Mouse (Mus musculus) gastrocnemius, postnatal 4 days (tissue): ENCODE measurements at regions not wholly inside any gene's neighbourhood (a gene's known extent, or its start where the extent isn't known, plus 50 kb on each side); places are given as distances from the start of the nearest gene placed in this dataset.

Experiments
- DNase-seq, 2 experiments: peaks; one replicate each; pipeline ENCODE4 v3.0.0; 2021 to 2022; ENCODE audit warnings: low spot score in 2 of 2, mixed read lengths in 2 of 2

DNA sequence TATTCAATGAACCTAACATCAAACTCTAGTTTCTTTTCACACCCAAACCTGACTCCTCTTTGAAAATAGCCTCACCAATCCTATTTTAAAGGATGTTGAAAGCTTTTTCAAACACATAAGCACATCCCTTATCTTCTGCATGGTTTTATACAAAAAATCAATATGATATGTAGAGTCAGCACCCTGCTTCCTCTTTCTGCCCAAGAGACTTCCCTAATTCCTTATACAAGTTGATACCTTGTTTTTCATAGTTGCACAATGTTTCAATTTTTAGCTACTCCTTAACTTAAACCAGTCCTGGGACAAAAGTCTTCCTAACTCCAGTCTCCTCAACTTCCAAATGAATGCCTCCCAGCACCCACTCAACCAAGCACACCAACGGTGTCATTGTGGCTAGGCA, 266.1 kb upstream of the Dynlrb2 start:
- no peak for DNase-seq

DNA sequence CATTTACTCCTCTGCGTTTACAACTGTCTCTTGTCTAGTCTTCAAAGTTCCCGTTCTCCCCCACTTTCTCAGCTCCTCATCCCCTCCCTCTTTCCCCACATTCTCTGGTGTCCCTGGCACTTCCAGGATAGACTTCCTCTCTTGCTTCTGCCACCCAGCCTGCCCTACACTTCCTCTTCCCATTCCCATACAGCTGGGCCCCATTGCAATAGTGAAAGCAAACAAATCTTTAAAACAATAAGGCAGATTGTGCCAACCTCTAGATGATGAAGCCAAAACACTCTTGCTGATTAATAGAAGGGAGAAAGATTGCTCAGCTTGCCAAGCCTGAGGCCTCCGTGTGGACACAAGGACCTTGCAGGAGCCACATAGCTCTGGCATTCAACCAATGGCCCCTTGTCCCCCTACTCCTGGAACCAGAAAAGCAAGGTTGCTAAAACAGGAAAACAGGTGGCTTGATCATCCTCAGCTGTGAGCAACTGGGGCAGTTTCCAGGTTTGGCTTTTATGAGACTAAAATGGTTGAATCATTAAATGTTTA, 267.1 kb upstream of the Dynlrb2 start:
- no peak for DNase-seq

DNA sequence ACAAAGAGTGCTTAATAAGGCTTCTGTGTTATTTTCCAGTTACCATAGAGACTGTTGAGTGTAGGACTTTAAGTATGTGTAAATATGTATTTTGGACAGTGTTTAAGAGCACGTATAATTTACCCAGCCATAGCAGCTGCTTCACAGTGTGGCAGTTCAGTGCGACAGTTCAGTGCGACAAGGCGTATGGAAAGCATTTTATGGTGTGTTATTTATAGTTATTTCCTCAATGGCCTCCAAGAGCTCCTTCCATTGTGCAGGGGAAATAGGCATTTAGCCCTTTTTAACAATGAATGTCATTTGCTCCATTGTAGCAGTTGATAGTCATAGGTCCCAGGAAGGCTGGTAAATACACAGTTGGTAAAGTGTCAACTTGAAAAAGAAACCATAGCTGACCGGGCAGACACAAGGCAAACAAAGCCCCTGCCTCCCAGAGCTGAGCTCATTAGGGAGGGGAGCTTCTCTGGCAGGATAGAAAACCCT, 275.1 kb upstream of the Dynlrb2 start:
- no peak for DNase-seq

DNA sequence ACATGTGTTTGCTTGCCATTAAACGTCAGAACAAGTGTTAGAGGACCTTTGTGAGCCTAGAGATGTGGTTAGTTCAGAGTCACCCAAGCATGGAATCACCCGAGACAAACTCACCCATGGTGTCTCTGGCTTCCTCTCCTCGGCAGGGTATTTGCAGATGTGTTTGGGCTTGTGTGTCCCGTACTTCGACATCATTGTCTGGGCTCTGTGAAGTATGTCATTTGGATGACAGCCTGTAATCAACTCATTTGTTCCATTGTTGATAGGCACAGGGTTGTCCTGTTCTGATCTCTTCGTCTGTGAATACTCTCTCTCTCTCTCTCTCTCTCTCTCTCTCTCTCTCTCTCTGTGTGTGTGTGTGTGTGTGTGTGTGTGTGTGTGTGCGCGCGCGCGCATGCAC, 277.8 kb upstream of the Dynlrb2 start:
- DNase-seq = no peak

DNA sequence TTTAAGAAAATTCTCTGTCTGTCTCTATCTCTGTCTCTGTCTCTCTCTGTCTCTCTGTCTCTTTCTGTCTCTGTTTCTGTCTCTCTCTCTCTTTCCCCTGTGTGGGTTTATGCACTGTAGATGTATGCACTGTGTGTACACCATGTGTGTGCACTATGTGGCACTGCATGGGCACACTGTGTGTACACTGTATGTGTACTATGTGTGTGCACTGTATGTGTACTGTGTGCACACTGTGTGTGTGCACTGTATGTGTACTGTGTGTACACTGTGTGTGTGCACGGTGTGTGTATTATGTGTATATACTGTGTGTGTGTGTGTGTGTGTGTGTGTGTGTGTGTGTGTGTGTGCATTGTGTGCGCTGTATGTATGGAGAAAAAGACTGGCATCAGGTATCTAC, 281.5 kb upstream of the Dynlrb2 start:
- no peak for DNase-seq

DNA sequence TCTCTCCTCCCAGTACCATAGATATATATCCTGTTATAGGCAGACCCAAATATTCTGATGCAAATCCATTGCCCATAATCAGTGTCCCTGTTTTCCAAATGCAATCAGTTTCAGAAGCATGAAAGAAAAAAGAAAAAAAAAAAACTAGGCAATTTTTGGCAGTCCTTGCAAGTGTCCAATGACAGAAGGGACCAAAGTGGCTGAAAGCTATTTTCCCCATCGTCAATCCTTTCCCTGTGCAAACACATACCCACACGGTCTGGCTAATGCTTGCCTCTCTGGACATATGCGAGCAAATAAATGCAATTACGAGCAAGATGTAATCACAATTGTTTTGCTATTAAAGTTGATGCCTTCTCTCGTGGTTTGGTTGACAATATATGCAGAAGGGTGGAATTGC, 288.9 kb upstream of the Dynlrb2 start:
- DNase-seq = no peak

DNA sequence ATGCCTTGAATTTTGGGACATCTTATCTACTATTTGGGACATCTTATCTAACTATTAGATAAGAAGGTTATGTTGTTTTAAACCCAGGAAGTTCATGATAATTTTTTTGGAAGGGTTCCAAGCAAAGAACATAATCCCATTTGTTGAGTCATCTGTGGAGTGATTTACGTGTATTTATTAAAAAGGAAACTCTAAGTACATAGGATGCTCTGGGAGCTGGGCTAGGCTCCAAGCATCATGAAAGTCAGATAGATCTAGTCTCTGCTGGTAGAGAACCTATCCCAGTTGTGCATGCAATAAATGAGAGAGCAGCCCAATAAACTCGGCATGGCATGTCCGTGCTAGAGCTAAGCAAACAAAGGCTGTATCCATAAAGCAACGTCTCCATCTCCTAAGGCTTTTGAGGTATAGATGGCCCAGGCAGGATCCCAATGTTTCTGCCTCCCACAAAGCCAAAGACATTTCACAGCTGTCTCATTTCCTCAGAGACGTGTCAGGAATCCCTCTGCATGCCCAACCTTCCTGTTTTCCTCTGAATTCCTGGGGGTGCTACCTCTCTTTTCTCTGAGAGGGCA, 289.4 kb upstream of the Dynlrb2 start:
- DNase-seq = no peak

DNA sequence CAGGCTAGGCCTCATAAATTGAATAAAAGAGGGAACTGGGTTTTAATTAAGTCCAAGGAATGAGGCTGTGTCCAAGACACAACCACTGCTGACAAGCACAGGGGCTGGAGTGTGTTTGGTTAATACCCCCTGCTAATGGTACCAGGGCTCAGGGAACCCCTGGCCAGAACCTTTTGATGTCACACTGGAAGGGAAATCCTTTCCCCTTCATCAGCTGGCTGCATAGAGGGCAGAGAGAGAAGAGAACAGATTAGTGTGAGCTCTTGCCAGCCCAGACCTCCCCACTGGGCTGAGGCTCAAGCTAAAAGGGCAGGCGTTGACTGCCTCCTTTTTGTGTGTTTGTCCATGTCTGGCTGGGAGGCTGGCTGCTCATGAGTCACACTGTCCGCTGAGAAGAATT, 301.1 kb upstream of the Dynlrb2 start:
- DNase-seq = no peak

DNA sequence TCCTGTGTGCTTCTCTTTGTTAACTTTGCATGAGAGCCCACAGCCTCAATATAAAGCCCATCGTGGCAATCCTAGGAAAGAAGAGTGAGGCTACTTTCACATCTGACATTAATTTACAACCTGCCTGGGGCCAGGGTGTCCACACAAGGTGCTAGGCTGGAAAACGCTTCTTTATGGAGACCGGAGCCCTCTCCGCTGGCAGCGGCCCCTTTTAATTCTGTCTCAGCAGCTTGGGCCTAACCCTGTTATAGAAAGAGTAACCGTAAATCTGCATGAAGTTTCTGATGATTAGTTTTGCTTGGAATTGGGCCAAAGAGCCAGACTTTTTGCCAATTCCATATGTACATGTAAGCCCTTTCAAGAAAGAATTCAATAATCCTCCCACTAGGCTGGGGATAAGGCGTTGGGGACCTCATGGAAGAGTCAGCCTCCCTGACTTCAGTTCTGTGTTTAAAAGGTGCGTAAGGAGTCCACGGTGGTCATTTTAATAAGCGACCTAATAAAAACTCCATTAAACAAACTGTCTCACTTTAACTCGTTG, 304.2 kb upstream of the Dynlrb2 start:
- no peak for DNase-seq

DNA sequence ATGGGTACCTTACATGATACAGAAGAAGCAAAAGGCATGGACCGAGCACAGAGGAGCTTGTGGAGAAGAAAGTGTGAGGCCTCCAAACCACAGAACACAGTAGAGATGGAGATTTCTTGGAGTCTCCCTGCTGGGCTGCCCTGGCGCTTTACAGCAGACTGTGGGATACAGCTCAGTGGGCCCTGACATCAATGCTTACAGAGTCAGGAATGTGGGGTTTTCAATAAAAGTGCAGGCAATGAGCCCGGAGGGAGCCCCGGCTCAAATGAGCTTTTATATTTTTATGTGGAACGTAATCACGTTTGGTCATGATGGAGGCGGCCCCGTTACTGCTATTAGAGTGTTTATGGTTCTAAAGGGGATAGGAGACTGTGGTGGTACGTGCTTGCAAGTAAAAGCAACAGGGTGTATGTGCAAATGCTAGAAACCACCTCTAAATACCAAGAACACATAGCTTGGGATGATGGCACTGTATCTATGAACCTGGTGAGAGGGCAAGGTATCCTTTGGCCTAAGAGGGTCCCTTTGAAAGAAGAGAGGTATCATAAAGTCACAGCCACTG, 308.1 kb upstream of the Dynlrb2 start:
- DNase-seq = no peak

DNA sequence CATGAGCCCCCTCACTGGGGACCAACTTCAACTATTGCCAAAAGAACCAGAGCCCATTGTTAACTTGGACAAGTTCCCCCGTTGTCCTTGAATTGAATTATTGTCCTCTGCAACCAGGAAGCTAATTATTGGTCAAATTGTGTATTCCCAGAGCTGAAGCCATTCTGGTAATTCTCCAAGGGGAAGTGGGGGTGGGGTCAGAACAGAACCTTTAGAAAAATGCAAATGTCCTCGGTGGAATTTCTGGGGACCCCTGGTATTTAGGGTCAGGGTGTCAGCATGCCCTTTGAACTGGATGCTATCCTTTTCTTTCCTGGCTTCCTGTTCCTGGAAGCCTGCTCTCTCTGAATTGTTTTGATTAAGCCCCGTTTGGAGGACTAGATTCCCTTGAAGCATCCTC, 312.7 kb upstream of the Dynlrb2 start:
- DNase-seq = no peak

DNA sequence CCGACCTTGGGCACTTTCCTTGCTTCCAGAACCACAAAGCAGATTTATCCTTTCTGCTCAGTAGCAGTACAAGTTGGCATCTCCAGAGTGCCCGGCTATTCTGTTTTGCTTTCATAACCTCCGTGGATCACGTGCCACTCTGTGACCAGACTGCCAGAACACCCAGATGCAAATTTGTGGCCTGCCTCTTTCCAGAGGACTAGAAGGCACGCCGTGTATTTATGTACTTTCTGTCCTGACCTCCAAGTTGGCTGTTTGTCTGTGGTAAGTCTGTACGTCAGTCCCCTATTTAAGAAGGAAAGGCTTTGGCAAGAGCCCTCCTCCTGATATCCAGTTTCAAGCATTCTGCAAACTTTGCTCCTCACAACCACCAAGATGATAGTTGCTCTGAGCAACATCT, 319.6 kb upstream of the Dynlrb2 start:
- DNase-seq = no peak

DNA sequence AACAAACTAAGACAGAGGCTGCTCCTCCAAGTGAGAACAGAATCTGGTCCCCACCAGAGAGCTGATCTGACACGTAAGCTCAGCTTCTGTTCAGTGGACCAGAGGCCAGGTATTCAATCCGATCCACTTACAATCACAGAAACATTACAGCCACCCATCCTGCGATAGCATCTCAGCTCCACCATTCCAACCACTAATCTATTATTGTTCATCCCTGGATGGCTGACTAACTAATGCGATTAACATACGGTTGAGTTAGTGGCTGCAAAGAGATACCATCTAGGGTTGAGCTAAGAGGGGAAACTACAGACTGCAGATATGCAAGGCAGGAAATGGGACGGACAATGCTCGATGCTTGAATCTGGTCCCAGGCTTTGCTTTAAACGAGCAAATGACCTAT, 320.5 kb upstream of the Dynlrb2 start:
- DNase-seq = no peak

DNA sequence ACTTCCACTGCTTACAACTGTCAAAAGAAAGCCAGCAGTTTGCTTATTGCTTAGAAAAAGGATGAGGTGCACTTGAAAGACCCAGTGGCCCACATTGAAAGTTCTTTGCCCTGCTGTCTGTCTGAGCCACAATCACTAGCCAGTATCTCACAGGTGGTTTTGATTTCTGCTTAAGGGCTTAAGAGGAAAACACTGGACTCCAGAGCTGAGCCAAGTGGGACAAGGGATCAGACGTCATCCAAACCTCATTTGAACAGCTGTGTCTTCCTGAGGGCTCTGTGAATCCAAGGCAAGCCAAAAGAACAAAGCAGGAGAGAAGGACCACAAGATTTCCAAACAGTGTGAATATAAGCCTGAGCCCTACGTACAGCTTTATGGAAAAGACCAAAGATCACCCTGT, 326.8 kb upstream of the Dynlrb2 start:
- no peak for DNase-seq

DNA sequence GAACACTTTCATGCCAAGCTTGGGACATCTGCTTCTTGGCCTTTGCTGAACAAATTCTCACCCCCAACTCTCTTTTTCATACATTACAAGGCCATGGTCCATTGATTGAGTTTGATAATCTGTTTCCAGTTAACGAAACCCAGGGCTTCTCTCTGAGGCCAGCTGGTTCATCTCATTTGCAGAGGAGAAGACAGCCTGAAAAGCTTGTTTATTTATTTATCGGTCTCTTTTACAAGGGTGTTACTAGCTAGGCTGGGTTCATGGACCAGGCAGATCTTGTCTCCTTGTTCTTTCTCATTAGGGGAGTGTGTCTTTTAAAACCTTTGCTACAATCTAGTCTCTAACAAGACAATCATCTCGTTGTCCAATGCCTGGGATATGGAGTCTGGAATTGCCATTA, 329.9 kb upstream of the Dynlrb2 start:
- no peak for DNase-seq

DNA sequence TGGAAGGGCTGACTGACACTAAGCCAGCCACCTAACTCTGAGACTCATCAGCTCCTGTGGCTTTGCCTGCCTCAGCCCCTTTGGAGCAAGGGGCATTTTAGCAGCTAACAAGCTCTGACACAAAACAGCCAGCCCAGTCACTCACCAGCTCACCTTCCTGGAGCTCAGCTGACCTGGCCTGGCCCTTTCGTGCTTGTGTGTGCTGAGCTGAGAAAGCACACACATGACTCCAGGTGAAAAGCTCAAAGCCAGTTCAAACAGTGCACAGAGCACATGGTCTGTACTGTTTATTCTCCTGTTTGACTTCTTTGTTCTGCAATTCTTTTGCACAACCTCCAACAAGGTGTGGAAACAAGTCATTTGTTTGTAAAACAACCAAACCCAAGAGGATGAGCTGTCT, 330.8 kb upstream of the Dynlrb2 start:
- DNase-seq = no peak

DNA sequence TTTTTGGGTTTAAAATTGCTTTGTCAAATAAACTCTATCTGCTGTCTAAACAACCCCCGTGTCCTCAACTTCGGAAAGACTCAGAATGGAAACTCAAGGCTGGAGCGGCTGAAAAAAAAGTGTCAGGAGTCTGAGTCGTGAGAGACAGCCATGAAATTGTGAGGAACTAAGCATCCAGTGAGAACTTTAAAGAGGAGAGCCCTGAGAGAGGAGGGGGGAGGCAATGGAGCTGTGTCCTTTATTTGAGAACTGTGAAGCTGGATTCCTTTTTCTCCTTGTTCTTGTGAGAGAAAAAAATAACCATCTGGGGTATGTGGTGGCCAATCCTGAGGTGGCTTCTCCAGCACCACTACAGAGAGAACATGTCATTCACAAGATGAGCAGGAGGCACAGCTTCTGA, 336.9 kb upstream of the Dynlrb2 start:
- no peak for DNase-seq

DNA sequence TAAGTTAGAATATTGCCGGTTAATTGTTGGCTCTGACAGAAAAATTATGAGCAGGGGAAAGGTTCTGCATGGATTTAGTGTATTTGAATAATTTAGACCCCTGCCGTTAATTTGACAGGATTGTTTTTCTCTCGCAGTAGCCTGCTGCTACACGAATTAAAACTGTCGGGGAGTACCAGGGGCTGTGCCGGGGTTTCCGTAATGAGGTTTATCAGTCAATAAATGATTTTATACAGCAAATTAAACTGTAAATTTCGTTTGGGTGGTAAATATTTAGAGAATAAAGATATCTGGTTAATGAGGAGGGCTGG, 339.8 kb upstream of the Dynlrb2 start:
- no peak for DNase-seq

DNA sequence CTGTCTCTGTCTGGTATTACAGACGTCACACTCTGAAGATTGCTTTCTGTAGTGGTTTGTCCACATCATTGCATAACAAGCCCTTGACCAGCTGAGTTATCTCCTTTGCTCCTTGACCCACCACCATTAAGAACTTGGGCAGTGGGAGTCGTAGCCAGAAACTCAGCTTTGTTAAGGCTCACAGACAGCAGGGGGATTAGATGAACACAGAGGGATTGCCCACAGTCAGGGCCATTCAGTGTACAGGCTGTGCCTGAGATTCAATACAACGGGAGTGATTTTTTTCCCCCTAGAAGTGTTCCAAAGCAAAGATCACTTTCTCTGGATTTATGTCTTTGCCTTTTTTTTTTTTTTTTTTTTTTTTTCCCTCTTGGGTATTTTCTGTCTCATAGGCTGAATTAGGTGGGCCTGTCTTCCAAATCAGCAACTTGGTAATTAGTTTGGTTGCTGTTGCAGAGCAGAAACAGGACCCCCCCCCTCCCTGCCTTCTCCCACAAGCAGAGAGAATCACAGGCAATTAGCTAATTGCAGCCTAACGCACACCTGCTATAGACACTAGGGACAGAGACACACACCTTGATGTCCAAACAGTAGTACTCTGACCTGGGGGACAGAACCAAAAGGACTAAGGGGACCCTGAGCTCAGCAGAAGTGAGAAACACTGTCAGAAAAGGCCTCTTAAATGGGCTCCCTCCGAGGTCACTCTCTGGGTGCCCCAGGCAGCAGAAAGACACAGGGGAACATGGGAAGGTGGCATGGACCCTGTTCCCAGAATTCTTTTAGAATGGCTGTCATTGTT, 340.4 kb upstream of the Dynlrb2 start:
- DNase-seq = no peak

DNA sequence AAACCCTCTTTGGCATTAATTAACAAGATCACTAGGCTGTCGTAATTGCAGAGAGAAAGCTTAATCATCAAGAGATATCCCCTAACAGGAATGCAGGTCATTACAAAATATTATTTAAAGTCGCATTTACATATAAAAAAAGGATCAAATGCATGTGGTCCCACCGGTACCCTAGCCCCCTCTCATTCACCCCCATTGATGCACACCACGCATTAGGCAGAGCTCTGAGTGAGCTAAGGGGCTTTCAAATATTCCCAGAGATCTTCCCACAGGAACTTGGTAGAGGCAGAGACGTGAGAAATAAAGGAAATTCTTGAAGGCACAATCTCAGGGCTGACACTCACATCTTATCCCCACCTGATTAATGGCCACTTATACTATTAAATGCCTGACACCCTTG, 343.8 kb upstream of the Dynlrb2 start:
- DNase-seq = no peak

DNA sequence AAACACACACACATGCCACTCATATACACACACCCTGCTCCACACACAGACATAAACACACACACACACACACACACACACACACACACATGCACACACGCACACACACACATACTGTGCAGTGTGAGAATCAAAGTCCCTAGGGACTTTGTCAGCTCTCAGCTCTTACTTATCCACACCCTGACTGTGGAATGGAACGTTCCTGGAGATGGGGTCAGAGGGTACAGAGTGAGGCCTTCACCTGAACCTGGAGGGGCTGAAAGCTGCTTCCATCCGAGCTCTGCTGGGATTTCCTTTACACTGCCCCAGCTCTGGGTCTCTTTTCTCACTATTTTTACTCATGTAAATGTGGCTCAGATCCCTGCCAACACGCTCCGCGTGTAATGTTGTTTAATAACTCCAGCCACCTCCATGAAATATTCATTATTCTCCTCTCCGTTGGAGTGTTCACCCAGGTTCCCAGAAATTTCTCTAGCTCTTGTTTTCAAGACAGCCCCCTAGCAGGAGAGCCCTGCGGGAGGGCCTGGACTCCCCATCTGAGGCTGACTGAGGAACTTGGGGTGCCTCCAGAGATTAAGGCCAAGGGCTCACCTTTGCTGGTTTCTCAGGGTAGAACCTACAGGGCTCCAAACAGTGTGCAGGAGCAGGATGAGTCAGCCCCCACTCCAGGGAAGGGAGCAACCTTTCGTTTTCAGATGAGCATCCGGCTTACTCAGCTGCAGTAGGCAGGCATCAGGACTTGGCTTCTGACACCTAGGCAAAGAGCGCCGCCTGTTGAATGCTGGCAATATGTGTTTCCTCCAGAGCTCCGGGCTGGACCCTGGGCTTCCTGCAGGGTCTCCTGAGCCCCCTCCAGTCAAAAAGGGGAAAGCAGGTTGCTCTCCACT, 360.8 kb upstream of the Dynlrb2 start:
- peak; percentile 20 to 35 for DNase-seq
